Mouse (Mus musculus): ENCODE measurements at regions not wholly inside any gene's neighbourhood (a gene's known extent, or its start where the extent isn't known, plus 50 kb on each side); places are given as distances from the start of the nearest gene placed in this dataset.
"Not testable (repeated sequence)": the region's sequence is repeated elsewhere in the genome, so short reads cannot be mapped to it uniquely, and the experiment has no call there.

DNA sequence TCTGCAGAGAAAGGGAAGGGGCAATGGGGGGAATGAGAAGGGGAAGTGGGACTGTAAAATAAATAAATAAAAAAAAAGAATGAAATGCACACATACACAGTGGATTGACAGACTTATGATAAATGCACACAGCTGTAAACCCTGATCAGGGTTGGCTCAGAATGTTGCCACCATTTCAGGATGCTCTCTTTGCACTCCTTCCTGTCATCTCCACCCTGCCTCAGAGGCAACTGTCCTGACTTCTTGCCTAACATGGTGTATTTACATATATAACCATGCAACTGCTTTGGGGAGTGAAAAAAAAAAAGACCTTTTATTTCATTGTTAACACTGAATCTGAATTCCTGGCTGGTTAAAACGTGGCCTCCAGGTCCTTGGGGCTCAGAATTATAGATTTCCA, 149.4 kb downstream of the Kcnrg start:
- DNase-seq (ENCODE audit: low read depth, low spot score) = no peak

DNA sequence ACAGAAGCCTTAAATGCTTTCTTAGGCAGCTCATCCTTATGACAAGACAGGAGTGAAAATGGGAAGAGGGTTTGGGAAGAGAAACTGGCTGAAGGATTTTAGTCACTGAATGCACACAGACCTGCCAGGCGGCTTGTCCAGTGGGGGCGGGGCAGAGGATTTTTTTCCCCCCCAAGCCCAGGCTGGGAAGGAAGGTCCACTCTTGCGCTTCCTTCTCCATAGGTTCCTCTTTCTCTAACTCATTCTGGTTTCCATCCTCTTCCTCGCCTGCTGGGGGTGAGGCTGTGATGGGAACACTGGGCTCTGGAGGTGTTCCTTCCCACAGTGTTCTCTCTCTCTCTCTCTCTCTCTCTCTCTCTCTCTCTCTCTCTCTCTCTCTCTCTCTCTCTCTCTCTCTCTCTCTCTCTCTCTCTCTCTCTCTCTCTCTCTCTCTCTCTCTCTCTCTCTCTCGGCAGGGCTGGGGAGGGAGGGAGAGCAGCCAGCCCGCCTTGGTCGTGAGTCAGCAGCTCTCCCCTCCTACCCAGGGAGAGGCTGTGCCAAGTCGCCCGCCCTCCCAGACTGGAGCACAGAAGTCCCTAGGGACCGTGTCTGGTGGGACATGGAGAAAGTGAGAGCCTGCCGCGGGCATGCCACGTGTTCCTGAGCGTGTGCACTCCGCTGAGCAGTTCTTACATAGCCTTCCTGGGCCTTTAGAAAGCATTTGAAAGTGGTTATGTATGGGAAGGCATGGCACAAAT, 150.0 kb downstream of the Kcnrg start:
- peak; percentile 13 for DNase-seq (ENCODE audit: low read depth, low spot score)

DNA sequence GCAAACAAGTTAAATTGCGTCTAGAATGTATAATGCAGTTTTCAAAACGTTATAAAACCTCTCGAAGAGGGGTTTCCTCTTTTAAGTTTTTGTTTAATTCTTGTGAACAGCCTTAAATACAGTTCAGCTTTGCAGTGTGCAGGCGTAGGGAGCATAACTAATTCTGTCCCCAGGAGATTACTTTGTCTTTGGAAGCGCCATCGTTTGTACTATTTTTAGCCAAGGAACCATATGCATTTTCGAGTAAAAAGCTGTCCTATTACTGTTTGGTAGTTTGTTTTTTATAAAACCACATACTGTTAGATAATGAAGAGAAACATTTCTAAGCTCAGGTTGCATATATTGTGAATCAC, 150.5 kb downstream of the Kcnrg start:
- DNase-seq (ENCODE audit: low read depth, low spot score) = no peak

DNA sequence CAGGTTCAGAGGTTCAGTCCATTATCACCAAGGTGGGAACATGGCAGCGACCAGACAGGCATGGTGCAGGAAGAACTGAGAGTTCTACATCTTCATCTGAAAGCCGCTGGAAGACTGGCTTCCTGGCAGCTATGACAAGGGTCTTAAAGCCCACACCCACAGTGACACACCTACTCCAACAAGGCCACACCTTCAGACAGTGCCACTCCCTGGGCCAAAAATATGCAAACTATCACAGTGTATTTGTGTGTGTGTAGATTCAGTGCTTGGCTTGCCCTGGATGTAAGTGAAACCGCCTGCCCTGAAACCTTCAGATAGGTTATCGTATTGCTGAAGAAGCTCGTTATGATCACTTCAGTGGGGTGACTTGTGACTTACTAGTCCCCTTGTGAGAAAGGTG, 151.3 kb downstream of the Kcnrg start:
- DNase-seq (ENCODE audit: low read depth, low spot score) = peak; percentile 29

DNA sequence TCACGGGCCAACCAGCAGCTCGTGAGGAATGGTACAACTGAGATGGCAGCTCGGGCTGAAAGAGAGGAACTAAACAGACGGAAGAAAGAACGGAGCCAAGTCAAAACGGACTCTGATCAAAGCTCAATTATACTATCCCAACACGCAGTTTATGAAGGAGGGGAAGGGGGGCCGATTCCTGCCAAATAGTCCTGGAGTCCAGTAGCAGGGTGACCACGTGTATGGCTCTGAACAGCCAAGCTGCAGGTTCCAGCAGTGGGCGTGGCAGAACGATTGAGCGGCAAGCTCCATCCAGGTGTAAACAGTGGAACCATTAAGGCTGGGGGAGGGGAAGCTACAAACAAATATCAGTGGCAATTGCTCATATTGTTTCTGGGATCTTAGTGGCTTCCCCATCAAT, 152.9 kb downstream of the Kcnrg start:
- not testable (repeated sequence) for DNase-seq (ENCODE audit: low read depth, low spot score)

DNA sequence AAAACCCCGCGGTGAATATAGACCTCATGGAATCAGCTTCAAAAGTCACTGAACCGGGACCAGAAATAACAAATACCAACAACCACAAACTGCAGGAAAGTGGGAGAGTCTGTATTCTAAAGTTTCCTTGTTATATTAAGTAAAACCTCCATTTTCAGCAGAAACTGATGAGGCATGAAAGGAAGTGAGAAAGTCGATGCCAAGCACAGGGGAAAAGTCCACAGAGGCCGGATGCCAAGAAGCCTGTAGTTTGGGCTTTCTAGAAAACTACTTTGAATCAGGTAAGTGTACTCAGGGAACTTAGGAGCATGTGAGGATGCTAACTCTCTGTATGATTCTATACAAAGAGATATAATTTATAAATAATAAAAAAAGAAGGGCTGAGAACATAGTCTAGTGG, 154.8 kb downstream of the Kcnrg start:
- no peak for DNase-seq (ENCODE audit: low read depth, low spot score)

DNA sequence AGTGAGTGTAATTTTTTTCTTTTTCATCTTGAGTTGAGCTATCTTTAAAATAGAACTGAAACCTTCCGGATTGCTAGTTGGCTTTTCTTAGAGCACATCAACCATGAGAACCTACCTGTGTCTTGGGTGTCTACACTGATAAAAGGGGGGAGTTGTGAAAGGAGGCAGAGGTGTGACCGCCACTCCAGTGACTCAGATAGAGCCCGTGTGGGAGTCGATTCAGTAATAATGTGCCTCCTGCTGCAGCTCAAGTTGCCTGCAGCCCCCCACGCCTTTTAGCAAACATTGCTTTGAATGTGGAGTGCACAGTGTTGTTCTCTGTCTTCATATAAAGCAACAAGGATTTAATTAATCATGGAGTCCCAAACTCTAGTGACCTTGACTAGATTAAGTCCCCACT, 162.6 kb downstream of the Kcnrg start:
- DNase-seq (ENCODE audit: low read depth, low spot score) = no peak

DNA sequence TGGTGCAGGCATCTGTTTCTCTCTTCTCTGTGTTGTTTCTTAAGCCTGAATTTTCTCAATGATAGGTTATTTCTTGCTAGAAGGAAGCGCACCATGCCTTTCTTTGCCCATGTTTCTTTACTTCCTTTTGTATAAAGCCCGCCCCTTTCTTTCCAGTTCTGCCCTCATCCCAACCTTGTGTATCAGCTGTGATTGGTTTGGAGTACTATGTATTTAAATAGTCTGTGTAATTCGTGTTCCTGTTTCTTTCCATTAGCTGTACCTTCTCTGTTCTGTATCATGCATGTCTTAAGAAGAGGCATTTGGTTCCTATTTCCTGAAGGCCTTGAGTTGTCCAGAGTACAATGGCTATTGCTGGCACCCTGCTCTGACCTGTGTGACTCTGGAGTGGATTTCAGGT, 166.9 kb downstream of the Kcnrg start:
- DNase-seq (ENCODE audit: low read depth, low spot score) = no peak

DNA sequence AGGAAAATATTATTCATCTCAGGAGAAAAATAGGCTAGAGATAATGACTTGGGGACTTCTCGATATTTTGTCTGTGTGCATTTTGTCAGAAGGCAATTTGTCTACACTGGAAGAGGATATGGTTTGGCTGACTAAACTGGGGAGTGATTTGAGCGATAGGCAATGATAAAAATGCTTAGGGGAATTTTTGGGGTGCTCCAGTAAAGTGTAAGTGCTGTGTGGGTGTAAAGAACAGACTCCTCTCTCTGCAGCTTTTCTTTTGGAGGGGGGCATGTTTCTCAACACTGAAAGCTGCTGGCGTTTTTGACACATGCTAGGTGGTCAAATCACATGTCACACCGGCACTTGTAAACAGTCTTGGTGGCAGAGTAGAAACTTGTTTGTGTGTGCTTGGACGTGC, 171.4 kb downstream of the Kcnrg start:
- no peak for DNase-seq (ENCODE audit: low read depth, low spot score)

DNA sequence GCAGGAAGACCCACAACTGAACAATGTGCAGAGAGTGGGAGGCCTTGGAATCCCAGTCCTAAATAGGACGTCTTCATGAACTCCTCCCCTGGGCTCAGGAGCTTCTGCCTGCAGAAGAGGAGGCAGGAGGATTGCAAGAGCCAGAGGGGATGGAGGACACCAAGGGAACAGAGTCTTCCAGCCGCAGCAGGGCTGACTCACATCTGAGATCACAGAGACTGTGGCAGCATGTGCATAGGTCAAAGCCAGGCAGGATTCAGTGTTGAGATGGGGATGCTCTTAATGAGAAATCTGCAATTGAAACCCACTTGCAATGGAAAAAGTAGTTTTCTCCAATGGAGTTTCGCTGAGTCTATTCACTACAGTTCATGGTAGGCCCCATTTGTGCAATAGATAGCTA, 175.9 kb downstream of the Kcnrg start:
- DNase-seq (ENCODE audit: low read depth, low spot score) = no peak

DNA sequence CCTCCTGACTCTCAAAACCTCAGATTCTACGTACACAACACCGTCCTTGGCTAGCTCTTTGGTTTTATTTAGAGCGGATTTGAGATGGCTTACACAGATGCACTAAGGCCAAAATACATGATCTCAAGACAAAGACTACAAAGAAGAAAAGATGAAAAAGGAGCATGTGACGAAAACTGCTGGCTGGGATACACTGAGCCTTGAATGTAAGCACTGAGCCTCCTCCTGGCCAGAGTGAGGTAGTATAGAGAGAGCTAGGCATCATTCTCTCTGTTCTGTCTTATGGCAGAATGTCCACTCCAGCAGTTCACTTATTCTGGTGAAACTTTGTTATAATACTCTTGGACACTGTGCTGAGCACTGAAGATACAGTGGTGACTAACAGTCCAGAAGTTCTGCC, 177.4 kb downstream of the Kcnrg start:
- DNase-seq (ENCODE audit: low read depth, low spot score) = no peak

DNA sequence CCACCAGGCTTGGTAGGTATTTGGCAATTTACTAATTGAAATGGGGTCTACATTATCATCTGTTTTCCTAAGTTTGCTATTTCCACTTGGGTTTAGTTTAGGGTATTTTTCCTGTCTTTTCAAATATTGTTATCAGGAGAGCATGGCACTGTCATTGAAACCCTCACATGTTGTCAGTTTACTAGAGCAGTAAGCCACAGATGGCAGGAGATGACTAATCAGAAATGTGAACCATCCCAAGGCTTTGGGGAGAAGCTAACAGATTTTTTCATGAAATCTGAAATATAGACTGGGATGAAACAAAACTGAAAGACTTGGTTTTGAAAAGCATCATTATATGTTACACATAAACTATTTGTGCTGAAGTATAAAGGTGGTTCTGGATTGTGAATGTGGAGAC, 178.8 kb downstream of the Kcnrg start:
- DNase-seq (ENCODE audit: low read depth, low spot score) = no peak

DNA sequence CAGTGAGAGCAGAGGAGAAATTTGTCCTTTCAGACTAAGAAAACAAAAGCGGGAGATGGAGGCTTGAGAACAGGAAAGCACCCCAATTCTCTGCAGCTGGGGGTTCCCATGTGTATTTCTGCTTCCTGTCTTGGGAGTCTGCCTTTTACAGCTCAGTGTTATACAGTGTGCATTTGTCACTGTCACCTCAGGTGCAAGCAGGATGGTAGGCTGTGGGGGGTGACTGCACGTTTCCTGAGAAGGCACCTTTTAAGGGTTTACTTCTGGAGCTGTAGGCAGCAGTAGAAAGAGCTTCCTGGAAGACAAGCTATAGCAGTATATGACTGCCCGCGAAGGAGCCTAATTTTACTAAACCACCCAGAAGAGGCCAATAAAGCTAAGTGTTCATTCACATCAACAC, 180.5 kb downstream of the Kcnrg start:
- DNase-seq (ENCODE audit: low read depth, low spot score) = no peak

DNA sequence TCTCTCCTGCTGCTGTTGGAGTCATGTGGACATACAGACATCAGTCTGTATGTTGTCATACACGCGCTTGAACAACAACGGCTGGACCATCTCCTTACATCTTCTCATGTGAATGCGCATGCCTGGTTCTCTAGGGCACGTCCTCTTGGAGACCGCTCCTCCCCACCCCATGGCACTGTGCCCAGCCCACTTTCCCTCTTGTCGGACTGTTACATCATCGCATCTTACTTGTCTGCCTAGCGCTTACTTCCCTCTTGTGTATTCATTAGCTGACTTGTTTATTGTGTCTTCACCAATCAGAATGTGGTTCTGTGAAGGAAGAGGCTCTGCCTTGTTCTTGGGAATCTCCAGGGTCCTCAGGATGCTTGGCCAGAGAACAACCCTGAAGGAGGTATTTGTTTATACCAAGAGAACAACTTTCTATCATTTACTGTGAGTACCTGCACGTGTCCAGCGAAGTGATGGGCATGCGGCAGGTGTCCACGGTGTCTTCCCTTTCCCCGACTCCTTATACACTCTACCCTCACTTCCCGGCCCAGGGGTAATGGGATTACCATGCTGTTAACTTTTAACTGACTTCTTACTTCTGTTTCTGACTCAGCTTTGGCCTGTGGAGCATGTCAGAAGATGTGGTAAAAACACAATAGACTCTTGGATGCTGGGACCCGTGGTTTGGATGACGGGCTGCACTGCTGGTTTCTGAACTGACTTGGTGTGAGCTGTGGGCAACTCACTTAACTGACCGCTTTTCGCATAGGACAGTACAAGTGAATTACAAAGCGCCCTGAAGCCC, 181.9 kb downstream of the Kcnrg start:
- no peak for DNase-seq (ENCODE audit: low read depth, low spot score)

DNA sequence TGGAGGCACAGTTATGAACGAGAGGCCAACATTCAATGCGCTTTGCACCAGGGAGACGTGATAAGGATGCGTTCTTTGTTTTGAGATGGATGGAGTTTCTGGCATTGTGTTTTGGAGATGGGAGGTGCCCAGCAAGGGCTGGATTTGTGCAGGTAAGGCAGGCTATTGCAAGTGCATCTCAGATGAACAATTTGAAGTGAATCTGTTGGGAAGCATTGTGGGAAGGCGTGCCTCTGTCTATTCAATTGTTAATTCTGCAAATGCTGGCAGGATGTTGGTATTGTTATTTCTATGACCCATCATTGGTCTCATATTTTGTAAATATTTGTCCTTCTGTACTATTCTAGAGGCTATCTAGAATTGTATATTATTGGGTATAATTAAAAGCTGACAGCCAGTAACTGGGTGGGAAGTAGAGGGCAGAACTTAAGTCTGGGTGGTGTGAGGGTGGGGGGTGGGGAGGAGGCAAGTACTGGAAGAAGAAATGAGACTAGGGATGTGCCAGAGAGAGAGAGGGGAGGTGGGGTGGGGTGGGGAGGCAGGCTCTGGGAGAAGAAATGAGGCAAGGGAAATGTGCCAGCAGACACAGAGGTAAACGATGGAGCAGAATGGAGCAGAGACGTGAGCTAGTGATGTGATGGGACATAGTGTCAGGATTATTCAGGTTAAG, 188.9 kb downstream of the Kcnrg start:
- peak; percentile 52 for DNase-seq (ENCODE audit: low read depth, low spot score)

DNA sequence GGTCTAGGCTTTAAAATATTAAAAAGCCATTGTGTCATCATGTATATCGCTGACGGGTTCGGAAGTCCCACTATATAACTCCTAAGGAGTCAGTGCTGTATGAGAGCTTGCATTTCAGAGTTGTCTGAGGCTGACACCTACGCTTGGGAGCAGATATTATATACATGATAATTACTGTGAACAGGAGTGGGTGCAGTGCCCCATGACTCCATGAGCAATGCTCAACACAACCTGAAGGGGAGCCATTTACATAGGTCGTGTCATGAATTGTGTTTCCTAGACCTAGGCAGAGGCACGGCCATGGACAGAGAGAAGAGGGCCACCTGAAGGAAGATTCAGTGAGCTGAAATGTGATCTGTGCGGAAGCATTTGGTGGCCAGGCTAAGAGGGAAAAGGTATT, 189.4 kb downstream of the Kcnrg start:
- DNase-seq (ENCODE audit: low read depth, low spot score) = peak; percentile 20

DNA sequence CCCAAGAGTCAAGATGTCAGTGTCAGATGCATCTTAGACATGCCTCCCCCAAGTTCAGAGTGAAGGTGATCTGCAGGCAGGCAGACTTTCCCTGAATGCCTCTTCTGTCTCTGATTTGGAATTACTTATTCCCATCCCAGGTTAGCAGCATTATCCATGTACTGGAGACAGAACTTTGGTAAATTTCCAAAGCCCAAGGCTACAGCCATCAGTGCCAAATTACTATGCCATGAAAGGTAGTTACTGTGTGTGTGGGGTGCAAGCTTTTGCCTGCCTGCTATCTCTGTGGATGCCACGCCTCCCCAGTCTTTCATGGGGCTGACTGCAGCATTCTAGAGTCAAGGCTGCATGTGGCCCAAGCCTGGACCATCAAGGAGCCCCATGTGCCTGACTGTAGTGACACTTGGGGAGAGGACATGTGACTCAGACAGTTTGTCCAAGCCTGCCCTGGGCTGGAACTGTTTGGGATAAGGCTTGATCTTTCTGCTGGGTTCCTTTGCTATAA, 196.2 kb downstream of the Kcnrg start:
- no peak for DNase-seq (ENCODE audit: low read depth, low spot score)

DNA sequence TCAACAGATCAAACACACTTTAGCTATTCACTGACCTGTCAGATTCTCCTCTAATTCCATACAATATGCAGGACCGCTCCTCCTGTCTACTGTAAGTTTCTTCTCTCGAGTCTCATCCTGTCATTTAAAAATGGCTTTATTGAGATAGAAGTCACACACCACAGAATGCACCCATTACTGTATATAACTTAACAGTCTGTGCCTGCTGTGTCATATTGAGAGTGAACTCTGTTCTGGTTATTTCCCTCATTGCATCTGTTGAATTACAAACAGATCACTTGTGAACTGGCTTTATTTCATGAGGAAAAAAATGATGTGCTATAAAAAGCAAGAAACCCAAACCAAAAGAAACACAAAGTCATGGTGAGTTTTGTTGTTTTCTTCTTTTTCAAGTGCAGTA, 198.2 kb downstream of the Kcnrg start:
- DNase-seq (ENCODE audit: low read depth, low spot score) = no peak

DNA sequence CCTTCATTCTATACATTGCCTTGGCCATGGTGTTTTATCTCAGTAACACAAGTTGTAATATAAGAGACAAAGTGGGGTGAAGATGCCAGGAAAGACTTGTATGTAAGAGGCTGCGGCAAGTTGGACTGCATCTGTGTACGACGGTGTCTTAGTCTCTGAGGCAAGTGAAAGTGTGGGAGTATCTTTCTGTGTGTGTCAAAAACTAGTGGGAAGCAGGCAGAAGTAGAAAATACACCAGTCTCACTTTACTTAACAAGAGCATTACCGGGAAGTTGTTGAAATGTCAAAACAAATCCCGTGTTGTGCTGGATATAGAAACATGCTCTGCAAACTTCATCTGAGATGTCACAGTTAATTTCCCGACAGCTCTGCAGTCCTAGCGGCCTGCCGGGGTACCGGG, 200.9 kb downstream of the Kcnrg start:
- DNase-seq (ENCODE audit: low read depth, low spot score) = no peak

DNA sequence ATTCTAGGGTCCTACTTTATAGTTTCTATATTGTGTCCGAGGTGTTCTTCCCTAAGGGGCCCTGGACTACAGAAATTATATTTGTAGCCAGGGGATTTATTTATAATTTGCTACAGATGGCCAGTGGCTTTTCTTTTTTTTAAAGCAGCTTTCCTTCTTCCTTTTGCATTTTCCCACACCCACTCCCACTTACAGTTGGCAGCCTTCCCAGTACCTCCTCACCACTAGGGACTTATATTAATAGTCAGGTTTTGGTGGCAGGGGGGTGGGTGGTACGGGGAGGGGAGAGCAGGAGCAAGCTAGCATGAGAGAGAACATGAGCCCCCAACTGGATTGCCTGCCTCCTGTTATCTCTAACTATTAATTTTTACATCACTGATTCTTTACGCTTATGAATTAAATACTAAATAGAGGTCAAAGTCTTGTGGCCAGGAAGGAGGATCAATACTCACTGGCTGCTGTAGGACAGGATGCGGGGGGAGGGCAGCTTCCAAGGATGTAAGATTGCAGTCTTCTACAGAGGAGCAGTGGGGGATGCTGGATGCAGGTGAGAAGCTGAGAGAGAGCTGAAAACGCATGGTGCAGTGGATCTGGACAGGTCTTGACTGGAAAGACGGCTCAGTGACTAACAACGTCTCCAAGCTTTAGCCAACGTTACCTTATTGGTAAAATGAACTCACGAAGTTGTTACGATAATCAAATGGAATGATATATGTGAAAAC, 202.6 kb downstream of the Kcnrg start:
- no peak for DNase-seq (ENCODE audit: low read depth, low spot score)

DNA sequence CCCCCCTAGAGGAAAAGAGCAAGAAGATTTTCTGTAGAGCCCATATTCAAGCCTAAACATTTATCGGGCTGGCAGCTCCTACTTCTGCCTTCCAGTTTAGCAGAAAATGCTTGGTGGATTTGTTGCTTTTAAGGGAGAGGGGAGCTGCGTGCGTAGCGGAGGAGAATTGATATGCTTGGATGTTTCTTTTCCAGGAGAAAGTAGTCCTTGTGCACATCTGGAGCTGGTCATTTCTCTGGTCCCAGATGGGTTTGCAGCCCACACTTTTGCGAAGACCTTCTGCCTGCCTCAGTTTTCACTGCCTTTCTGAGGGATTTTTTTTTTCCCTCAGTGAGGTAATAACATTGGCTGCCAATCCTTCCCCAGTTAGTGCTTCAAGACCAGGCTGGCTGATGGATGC, 203.6 kb downstream of the Kcnrg start:
- no peak for DNase-seq (ENCODE audit: low read depth, low spot score)

DNA sequence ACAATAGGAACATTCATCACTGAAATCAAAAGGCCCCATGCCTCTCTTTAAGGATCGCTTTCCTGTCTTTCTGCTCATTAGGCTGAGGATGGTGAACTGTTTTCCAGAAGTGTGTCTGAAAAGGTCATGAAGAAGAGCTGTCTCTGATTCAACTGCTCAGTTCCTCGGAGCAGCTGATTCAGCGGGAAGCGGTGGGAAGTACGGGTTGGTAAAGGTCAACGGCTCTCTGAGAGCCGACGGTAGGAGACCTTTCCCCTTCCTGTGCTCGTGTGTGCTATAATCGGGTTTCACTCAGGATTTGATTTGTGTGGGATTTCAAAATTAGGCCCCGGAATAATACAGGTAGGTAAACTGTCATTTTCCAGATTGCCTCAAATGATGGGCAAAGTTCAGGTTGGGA, 210.5 kb downstream of the Kcnrg start:
- no peak for DNase-seq (ENCODE audit: low read depth, low spot score)

All from ZHBTc4 (cell line).